Mouse (Mus musculus) MEL (cell line): ENCODE data around the gene Hmox2. TPM values are rescaled to one million over a fixed set of nuclear protein-coding genes. Genes with fewer than 3 reads are reported as not detected.

ENCODE experiments used
- DNase-seq: peaks from one replicate; pipeline ENCODE4 v3.0.0; 2011; ENCODE audit warnings: low read depth, low spot score
- H3K27ac ChIP-seq: 2 replicates; pipeline ENCODE4 v1.5.1; 2012; ENCODE audit warnings: low read depth, mild to moderate bottlenecking, control low read depth, low read length, moderate library complexity; ENCODE audit not compliant: control insufficient read depth
- H3K27me3 ChIP-seq, 2 experiments: fragments of 150-350 bp in 1 of 2; sonication (generic) in 1 of 2; 2 replicates each; pipeline ENCODE4 v1.6.1; 2012; ENCODE audit warnings: low read length in 2 of 2, mild to moderate bottlenecking in 2 of 2, improper control_type of control experiment in 1 of 2, moderate library complexity in 1 of 2; ENCODE audit not compliant: insufficient read depth in 2 of 2, control insufficient read depth in 1 of 2
- H3K36me3 ChIP-seq, 2 experiments: 2 replicates each; pipeline ENCODE4 v1.6.1; 2012 to 2014; ENCODE audit warnings: low read length in 2 of 2, improper control_type of control experiment in 1 of 2, inconsistent platforms in 1 of 2, mild to moderate bottlenecking in 1 of 2; ENCODE audit not compliant: insufficient read depth in 2 of 2, control insufficient read depth in 1 of 2
- H3K4me1 ChIP-seq, 2 experiments: fragments of 150-350 bp in 1 of 2; sonication (generic) in 1 of 2; 2 replicates each; pipeline ENCODE4 v1.6.1; 2012; ENCODE audit warnings: low read length in 2 of 2, improper control_type of control experiment in 1 of 2, mild to moderate bottlenecking in 1 of 2; ENCODE audit not compliant: insufficient read depth in 2 of 2, control insufficient read depth in 1 of 2
- H3K4me3 ChIP-seq, 2 experiments: fragments of 150-350 bp in 1 of 2; sonication (generic) in 1 of 2; 2 replicates each; pipeline ENCODE4 v1.5.1; 2012; ENCODE audit warnings: low read depth in 2 of 2, low read length in 2 of 2, mild to moderate bottlenecking in 2 of 2, moderate library complexity in 2 of 2, control low read depth in 1 of 2, improper control_type of control experiment in 1 of 2; ENCODE audit not compliant: control insufficient read depth in 1 of 2, insufficient read depth in 1 of 2
- H3K79me2 ChIP-seq: 2 replicates; pipeline ENCODE4 v1.6.1; 2012; ENCODE audit warnings: mild to moderate bottlenecking, low read length, moderate library complexity; ENCODE audit not compliant: control insufficient read depth, poor library complexity, insufficient read depth
- H3K9ac ChIP-seq: 2 replicates; pipeline ENCODE4 v1.6.1; 2012; ENCODE audit warnings: low read depth, mild to moderate bottlenecking, control low read depth, low read length, moderate library complexity; ENCODE audit not compliant: control insufficient read depth, poor library complexity, severe bottlenecking
- H3K9me3 ChIP-seq: fragments of 150-350 bp; sonication (generic); replicated peaks from 2 replicates; pipeline ENCODE4 v1.6.1; 2012; ENCODE audit warnings: mild to moderate bottlenecking, low read length, improper control_type of control experiment, moderate library complexity; ENCODE audit not compliant: insufficient read depth
- CHD1 ChIP-seq: IDR thresholded peaks from 2 replicates; pipeline ENCODE4 v1.6.1; 2012; ENCODE audit warnings: low read depth, mild to moderate bottlenecking, inconsistent platforms, low read length, improper control_type of control experiment
- CTCF ChIP-seq, 3 experiments: IDR thresholded peaks in 2 of 3; conservative IDR thresholded peaks in 1 of 3; 2 replicates each; pipeline ENCODE4 v1.5.1; 2011 to 2012; ENCODE audit warnings: low read length in 3 of 3, low read depth in 2 of 3, mild to moderate bottlenecking in 2 of 3, improper control_type of control experiment in 1 of 3, inconsistent platforms in 1 of 3, mixed read lengths in 1 of 3, moderate library complexity in 1 of 3; ENCODE audit not compliant: control insufficient read depth in 1 of 3, insufficient read depth in 1 of 3, poor library complexity in 1 of 3, severe bottlenecking in 1 of 3
- ELF1 ChIP-seq: IDR thresholded peaks from 2 replicates; pipeline ENCODE4 v1.6.1; 2014; ENCODE audit warnings: low read depth, mild to moderate bottlenecking, inconsistent platforms, low read length, improper control_type of control experiment, moderate library complexity
- EP300 ChIP-seq, 2 experiments: IDR thresholded peaks; 2 replicates each; pipeline ENCODE4 v1.6.1; 2011; ENCODE audit warnings: improper control_type of control experiment in 2 of 2, low read length in 2 of 2, low read depth in 1 of 2, mild to moderate bottlenecking in 1 of 2
- ETS1 ChIP-seq: IDR thresholded peaks from 2 replicates; pipeline ENCODE4 v1.6.1; 2012; ENCODE audit warnings: low read depth, mild to moderate bottlenecking, inconsistent platforms, low read length, improper control_type of control experiment, moderate library complexity
- GATA1 ChIP-seq: IDR thresholded peaks from 2 replicates; pipeline ENCODE4 v1.6.1; 2011; ENCODE audit warnings: low read depth, low read length, improper control_type of control experiment
- HCFC1 ChIP-seq: IDR thresholded peaks from 2 replicates; pipeline ENCODE4 v1.6.1; 2012; ENCODE audit warnings: low read depth, mild to moderate bottlenecking, inconsistent platforms, low read length, improper control_type of control experiment, moderate library complexity
- JUND ChIP-seq: IDR thresholded peaks from 2 replicates; pipeline ENCODE4 v1.6.1; 2011; ENCODE audit warnings: low read depth, mild to moderate bottlenecking, improper control_type of control experiment, low read length
- KAT2A ChIP-seq: conservative IDR thresholded peaks from 2 replicates; pipeline ENCODE4 v1.6.1; 2012; ENCODE audit warnings: low read depth, low read length, improper control_type of control experiment, inconsistent platforms
- MAFK ChIP-seq: IDR thresholded peaks from 2 replicates; pipeline ENCODE4 v1.6.1; 2011; ENCODE audit warnings: low read depth, mild to moderate bottlenecking, low read length, improper control_type of control experiment, borderline replicate concordance
- MAX ChIP-seq: IDR thresholded peaks from 2 replicates; pipeline ENCODE4 v1.6.1; 2011; ENCODE audit warnings: low read length, improper control_type of control experiment
- MEF2A ChIP-seq: IDR thresholded peaks from 2 replicates; pipeline ENCODE4 v1.6.1; 2014; ENCODE audit warnings: low read depth, mild to moderate bottlenecking, inconsistent platforms, low read length, improper control_type of control experiment; ENCODE audit not compliant: poor library complexity, insufficient replicate concordance, severe bottlenecking; ENCODE audit errors: extremely low read depth
- MXI1 ChIP-seq: IDR thresholded peaks from 2 replicates; pipeline ENCODE4 v1.6.1; 2011; ENCODE audit warnings: mild to moderate bottlenecking, low read depth, low read length, improper control_type of control experiment
- NELFE ChIP-seq: IDR thresholded peaks from 2 replicates; pipeline ENCODE4 v1.6.1; 2011; ENCODE audit warnings: low read depth, low read length, improper control_type of control experiment
- POLR2A ChIP-seq, 2 experiments: IDR thresholded peaks; 2 replicates each; pipeline ENCODE4 v1.6.1; 2011 to 2012; ENCODE audit warnings: low read length in 2 of 2, mild to moderate bottlenecking in 2 of 2, control low read depth in 1 of 2, improper control_type of control experiment in 1 of 2, low read depth in 1 of 2, moderate library complexity in 1 of 2; ENCODE audit not compliant: control insufficient read depth in 1 of 2, insufficient read depth in 1 of 2, poor library complexity in 1 of 2
- POLR2AphosphoS2 ChIP-seq: IDR thresholded peaks from 2 replicates; pipeline ENCODE4 v1.6.1; 2011; ENCODE audit warnings: low read length, improper control_type of control experiment
- POLR2AphosphoS5 ChIP-seq: IDR thresholded peaks from 2 replicates; pipeline ENCODE4 v1.6.1; 2012; ENCODE audit warnings: low read depth, borderline replicate concordance, mild to moderate bottlenecking, inconsistent platforms, low read length, moderate library complexity, mixed read lengths
- RCOR1 ChIP-seq: IDR thresholded peaks from 2 replicates; pipeline ENCODE4 v1.6.1; 2012; ENCODE audit warnings: low read depth, mild to moderate bottlenecking, inconsistent platforms, low read length, improper control_type of control experiment
- SMC3 ChIP-seq: IDR thresholded peaks from 2 replicates; pipeline ENCODE4 v1.6.1; 2011; ENCODE audit warnings: low read depth, low read length, improper control_type of control experiment
- TAL1 ChIP-seq: IDR thresholded peaks from 2 replicates; pipeline ENCODE4 v1.6.1; 2012; ENCODE audit warnings: mild to moderate bottlenecking, inconsistent platforms, low read length, moderate library complexity, mixed read lengths
- TBP ChIP-seq: IDR thresholded peaks from 2 replicates; pipeline ENCODE4 v1.8.0; 2011; ENCODE audit warnings: low read depth, low read length, improper control_type of control experiment
- TCF12 ChIP-seq: IDR thresholded peaks from 2 replicates; pipeline ENCODE4 v1.6.1; 2014; ENCODE audit warnings: low read depth, mild to moderate bottlenecking, inconsistent platforms, low read length, improper control_type of control experiment, moderate library complexity
- UBTF ChIP-seq: IDR thresholded peaks from 2 replicates; pipeline ENCODE4 v1.6.1; 2012; ENCODE audit warnings: low read depth, mild to moderate bottlenecking, inconsistent platforms, low read length, improper control_type of control experiment, moderate library complexity, borderline replicate concordance; ENCODE audit not compliant: insufficient read depth
- USF1 ChIP-seq: IDR thresholded peaks from 2 replicates; pipeline ENCODE4 v1.6.1; 2014; ENCODE audit warnings: low read depth, mild to moderate bottlenecking, inconsistent platforms, low read length, improper control_type of control experiment, moderate library complexity
- USF2 ChIP-seq, 2 experiments: IDR thresholded peaks; 2 replicates each; pipeline ENCODE4 v1.6.1; 2011 to 2012; ENCODE audit warnings: improper control_type of control experiment in 2 of 2, low read length in 2 of 2, borderline replicate concordance in 1 of 2, inconsistent platforms in 1 of 2, low read depth in 1 of 2, mild to moderate bottlenecking in 1 of 2; ENCODE audit not compliant: insufficient read depth in 1 of 2
- ZC3H11A ChIP-seq: IDR thresholded peaks from 2 replicates; pipeline ENCODE4 v1.6.1; 2012; ENCODE audit warnings: low read depth, mild to moderate bottlenecking, inconsistent platforms, low read length, improper control_type of control experiment
- ZKSCAN1 ChIP-seq: IDR thresholded peaks from 2 replicates; pipeline ENCODE4 v1.6.1; 2012; ENCODE audit warnings: low read depth, mild to moderate bottlenecking, inconsistent platforms, low read length, improper control_type of control experiment, moderate library complexity
- ZMIZ1 ChIP-seq: IDR thresholded peaks from 2 replicates; pipeline ENCODE4 v1.6.1; 2012; ENCODE audit warnings: low read depth, mild to moderate bottlenecking, inconsistent platforms, low read length, improper control_type of control experiment, moderate library complexity
- polyA plus RNA-seq, 2 experiments: library from polyadenylated mRNA; stranded (reverse) in 1 of 2; unstranded in 1 of 2; fragments of >175 nt in 1 of 2; fragments of >200 nt in 1 of 2; gene quantifications; 2 replicates each; pipeline versions ENCODE4 v1.2.1 to v1.2.4; 2012; ENCODE audit warnings: low replicate concordance in 2 of 2, low read depth in 1 of 2; ENCODE audit not compliant: insufficient read length in 2 of 2, insufficient read depth in 1 of 2, missing spikeins in 1 of 2
- total RNA-seq: library from RNA; depleted of rRNA; stranded (reverse); fragments of 300-350 nt; gene quantifications from 2 replicates; pipeline ENCODE4 v1.2.3, GENCODE M21; 2012

Hmox2 gene
- total and polyA plus RNA-seq, 3 experiments, result 41.5 to 75.0 TPM; not detected in 1

GRCm38 (mm10) chr16:4789311-4789768, 63.2 kb downstream of the Hmox2 start:
- peaks cover 11% of the 10 kb centered on the region for H3K79me2 ChIP-seq
- no peak for TF ChIP-seq TAL1
- TF ChIP-seq ELF1, result no peak
- 0 out of 2 replicates have a peak, but pooled peaks have one; percentile 24 for TF ChIP-seq UBTF
- no peak for TF ChIP-seq NELFE
- TF ChIP-seq, all 39 proteins: peak for 1
- Histone ChIP-seq H3K9ac (peak overlapping the region; percentile 84), H3K4me3 (peak overlapping the region; percentile 83 to 86), H3K4me1 (peaks cover 2 to 8% of the 10 kb centered on the region in 2 experiments; a peak in 2 of 4 replicates), H3K9me3 (no peaks in the 10 kb centered on the region), H3K27ac (peak overlapping the region; percentile 10; the same call in 1 of the 2 replicates), H3K36me3 (peaks cover 0 to 13% of the 10 kb centered on the region in 2 experiments; a peak in 2 of 4 replicates), H3K27me3 (no peaks in the 10 kb centered on the region; a peak in 1 of 4 replicates)
- DNase-seq, result no peak

- Histone ChIP-seq H3K79me2 (peaks cover 11% of the 10 kb centered on the region), H3K27me3 (no peaks in the 10 kb centered on the region; a peak in 1 of 4 replicates), H3K4me3 (peak within 1 kb of the TSS; percentile 83 to 86), H3K9me3 (no peaks in the 10 kb centered on the region), H3K27ac (peak within 1 kb of the TSS; percentile 80), H3K9ac (peak within 1 kb of the TSS; percentile 84), H3K4me1 (peaks cover 2 to 8% of the 10 kb centered on the region in 2 experiments; a peak in 2 of 4 replicates), H3K36me3 (peaks cover 0 to 13% of the 10 kb centered on the region in 2 experiments; a peak in 2 of 4 replicates)
- peak; percentile 94 for DNase-seq
- peak; percentile 53 for TF ChIP-seq MXI1
- no peak for TF ChIP-seq GATA1
- peak; percentile 33; the same call in 1 of the 2 replicates for TF ChIP-seq POLR2AphosphoS2
- peak; percentile 73 for TF ChIP-seq NELFE
- peak; percentile 88 for TF ChIP-seq USF1
- TF ChIP-seq ZMIZ1, result peak; percentile 54; the same call in 1 of the 2 replicates
- no peak for TF ChIP-seq SMC3
- TF ChIP-seq ZKSCAN1, result no peak
- TF ChIP-seq POLR2AphosphoS5, result no peak
- peak; percentile 93 for TF ChIP-seq MAX
- TF ChIP-seq JUND, result no peak
- TF ChIP-seq TBP, result no peak; the same call in 1 of the 2 replicates
- TF ChIP-seq CTCF (IDR thresholded peaks at IDR 0.05 in 2 of 3, conservative IDR thresholded peaks at IDR 0.05 in 1 of 3; ENCODE audit: control insufficient read depth in 1 of 3, insufficient read depth in 1 of 3, low read depth in 2 of 3, low read length in 3 of 3, poor library complexity in 1 of 3, severe bottlenecking in 1 of 3), result no peak
- TF ChIP-seq ETS1, result peak; percentile 44
- TF ChIP-seq TCF12, result no peak
- TF ChIP-seq USF2 (IDR thresholded peaks at IDR 0.05; ENCODE audit: borderline replicate concordance in 1 of 2, insufficient read depth in 1 of 2, low read depth in 1 of 2, low read length in 2 of 2), result peak in 1 of 2 experiments; percentile 30; a peak in 1 of 4 replicates
- no peak for TF ChIP-seq ZC3H11A
- no peak for TF ChIP-seq EP300 (IDR thresholded peaks at IDR 0.05; ENCODE audit: low read depth in 1 of 2, low read length in 2 of 2)
- TF ChIP-seq MEF2A, result no peak
- TF ChIP-seq CHD1, result no peak
- TF ChIP-seq KAT2A, result peak; percentile 75
- 0 out of 2 replicates have a peak, but pooled peaks have one; percentile 12 for TF ChIP-seq ELF1
- no peak for TF ChIP-seq RCOR1
- peak; percentile 95 for TF ChIP-seq HCFC1
- TF ChIP-seq MAFK, result no peak
- TF ChIP-seq POLR2A (IDR thresholded peaks at IDR 0.05; ENCODE audit: control insufficient read depth in 1 of 2, insufficient read depth in 1 of 2, low read depth in 1 of 2, low read length in 2 of 2, poor library complexity in 1 of 2), result peak; percentile 56 to 76; a peak in 2 of 4 replicates
These were observed 63.8 kb downstream of the Hmox2 start, which contains the start of gene Cdip1 for GRCm38 (mm10) chr16:4789810-4790559. Cdip1 (minus strand) TSS chr16:4790292.
